Mouse (Mus musculus): Measurements from ENCODE around the gene Fam189b.

GRCm38 (mm10) chr3:89215853-89216252 is 32.9 kb downstream of the Fam189b start:
- TF ChIP-seq CTCF (IDR thresholded peaks at IDR 0.05; ENCODE audit: extremely low read depth, insufficient read length, insufficient replicate concordance, low read depth, low read length) (peak; percentile 85; the same call in 1 of the 2 replicates), POLR2A (IDR thresholded peaks at IDR 0.05; ENCODE audit: low read depth, low read length) (no peak)

Data from small intestine, adult 2 months (tissue).